Mouse (Mus musculus): ENCODE data around the gene Nxn. TPM values are rescaled to one million over a fixed set of nuclear protein-coding genes. Genes with fewer than 3 reads are reported as not detected.

The Nxn gene
- polyA plus RNA-seq, 1 experiment: 51.7 TPM

GRCm38 (mm10) chr11:76324207-76324606, 74.7 kb downstream of the Nxn start:
- no peaks in the 10 kb centered on the region for H3K27me3 ChIP-seq (ENCODE audit: control insufficient read depth, insufficient read depth, low read length, poor library complexity, severe bottlenecking)
- no peak for TF ChIP-seq EP300 (IDR thresholded peaks at IDR 0.05; ENCODE audit: insufficient read depth, low read depth, low read length)
- TF ChIP-seq POLR2A (IDR thresholded peaks at IDR 0.05; ENCODE audit: insufficient read depth, low read length): no peak
- peaks cover 23% of the 10 kb centered on the region for H3K4me1 ChIP-seq (ENCODE audit: control insufficient read depth, insufficient read depth, low read length)
- H3K9me3 ChIP-seq (replicated peaks; ENCODE audit: control insufficient read depth, insufficient read depth, low read length, poor library complexity, severe bottlenecking): no peaks in the 10 kb centered on the region
- H3K4me3 ChIP-seq (ENCODE audit: low read depth, low read length): no peak overlapping the region
- H3K9ac ChIP-seq (ENCODE audit: low read depth, poor library complexity, severe bottlenecking): no peak overlapping the region
- H3K36me3 ChIP-seq (ENCODE audit: control insufficient read depth, insufficient read depth, low read length, poor library complexity, severe bottlenecking): no peaks in the 10 kb centered on the region
- no peak overlapping the region for H3K27ac ChIP-seq (ENCODE audit: insufficient read depth, low read length)

- Histone ChIP-seq H3K9ac (ENCODE audit: low read depth, poor library complexity, severe bottlenecking) (no peak overlapping the region; the same call in 1 of the 2 replicates), H3K4me3 (ENCODE audit: low read depth, low read length) (no peak overlapping the region), H3K36me3 (ENCODE audit: control insufficient read depth, insufficient read depth, low read length, poor library complexity, severe bottlenecking) (no peaks in the 10 kb centered on the region), H3K27ac (ENCODE audit: insufficient read depth, low read length) (peak overlapping the region; percentile 82), H3K9me3 (replicated peaks; ENCODE audit: control insufficient read depth, insufficient read depth, low read length, poor library complexity, severe bottlenecking) (no peaks in the 10 kb centered on the region), H3K4me1 (ENCODE audit: control insufficient read depth, insufficient read depth, low read length) (peaks cover 26% of the 10 kb centered on the region), H3K27me3 (ENCODE audit: control insufficient read depth, insufficient read depth, low read length, poor library complexity, severe bottlenecking) (no peaks in the 10 kb centered on the region)
- no peak for TF ChIP-seq EP300 (IDR thresholded peaks at IDR 0.05; ENCODE audit: insufficient read depth, low read depth, low read length)
- TF ChIP-seq CTCF (IDR thresholded peaks at IDR 0.05; ENCODE audit: low read depth, low read length): no peak
- no peak for TF ChIP-seq POLR2A (IDR thresholded peaks at IDR 0.05; ENCODE audit: insufficient read depth, low read length)
Measured at GRCm38 (mm10) chr11:76322939-76323338, 76.0 kb downstream of the Nxn start.

- Histone ChIP-seq H3K4me1 (ENCODE audit: control insufficient read depth, insufficient read depth, low read length) (peaks cover 28% of the 10 kb centered on the region), H3K4me3 (ENCODE audit: low read depth, low read length) (no peak overlapping the region), H3K36me3 (ENCODE audit: control insufficient read depth, insufficient read depth, low read length, poor library complexity, severe bottlenecking) (no peaks in the 10 kb centered on the region), H3K27me3 (ENCODE audit: control insufficient read depth, insufficient read depth, low read length, poor library complexity, severe bottlenecking) (no peaks in the 10 kb centered on the region), H3K9me3 (replicated peaks; ENCODE audit: control insufficient read depth, insufficient read depth, low read length, poor library complexity, severe bottlenecking) (no peaks in the 10 kb centered on the region), H3K9ac (ENCODE audit: low read depth, poor library complexity, severe bottlenecking) (no peak overlapping the region), H3K27ac (ENCODE audit: insufficient read depth, low read length) (peak overlapping the region; percentile 26)
- TF ChIP-seq EP300 (IDR thresholded peaks at IDR 0.05; ENCODE audit: insufficient read depth, low read depth, low read length): no peak
- no peak for TF ChIP-seq POLR2A (IDR thresholded peaks at IDR 0.05; ENCODE audit: insufficient read depth, low read length)
Measured at GRCm38 (mm10) chr11:76322081-76322480, 76.9 kb downstream of the Nxn start.

GRCm38 (mm10) chr11:76320475-76320874, 78.5 kb downstream of the Nxn start:
- H3K4me1 ChIP-seq (ENCODE audit: control insufficient read depth, insufficient read depth, low read length): peaks cover 22% of the 10 kb centered on the region
- H3K27ac ChIP-seq (ENCODE audit: insufficient read depth, low read length): peak overlapping the region; percentile 82

GRCm38 (mm10) chr11:76319714-76320435, 79.1 kb downstream of the Nxn start:
- H3K9me3 ChIP-seq (replicated peaks; ENCODE audit: control insufficient read depth, insufficient read depth, low read length, poor library complexity, severe bottlenecking): no peaks in the 10 kb centered on the region
- peak overlapping the region; percentile 24; the same call in 1 of the 2 replicates for H3K9ac ChIP-seq (ENCODE audit: low read depth, poor library complexity, severe bottlenecking)
- H3K4me1 ChIP-seq (ENCODE audit: control insufficient read depth, insufficient read depth, low read length): peaks cover 18% of the 10 kb centered on the region
- no peaks in the 10 kb centered on the region for H3K36me3 ChIP-seq (ENCODE audit: control insufficient read depth, insufficient read depth, low read length, poor library complexity, severe bottlenecking)
- H3K27ac ChIP-seq (ENCODE audit: insufficient read depth, low read length): peak overlapping the region; percentile 82
- peak; percentile 88 for TF ChIP-seq EP300 (IDR thresholded peaks at IDR 0.05; ENCODE audit: insufficient read depth, low read depth, low read length)
- no peak for TF ChIP-seq CTCF (IDR thresholded peaks at IDR 0.05; ENCODE audit: low read depth, low read length)
- no peak for TF ChIP-seq POLR2A (IDR thresholded peaks at IDR 0.05; ENCODE audit: insufficient read depth, low read length)
- H3K27me3 ChIP-seq (ENCODE audit: control insufficient read depth, insufficient read depth, low read length, poor library complexity, severe bottlenecking): no peaks in the 10 kb centered on the region
- no peak overlapping the region for H3K4me3 ChIP-seq (ENCODE audit: low read depth, low read length)

More at GRCm38 (mm10) chr11:76320475-76320874, 78.5 kb downstream of the Nxn start:
- Histone ChIP-seq H3K36me3 (ENCODE audit: control insufficient read depth, insufficient read depth, low read length, poor library complexity, severe bottlenecking) (no peaks in the 10 kb centered on the region), H3K9ac (ENCODE audit: low read depth, poor library complexity, severe bottlenecking) (peak overlapping the region; percentile 24; the same call in 1 of the 2 replicates), H3K4me3 (ENCODE audit: low read depth, low read length) (no peak overlapping the region), H3K27me3 (ENCODE audit: control insufficient read depth, insufficient read depth, low read length, poor library complexity, severe bottlenecking) (no peaks in the 10 kb centered on the region), H3K9me3 (replicated peaks; ENCODE audit: control insufficient read depth, insufficient read depth, low read length, poor library complexity, severe bottlenecking) (no peaks in the 10 kb centered on the region)
- no peak for TF ChIP-seq EP300 (IDR thresholded peaks at IDR 0.05; ENCODE audit: insufficient read depth, low read depth, low read length)
- no peak for TF ChIP-seq POLR2A (IDR thresholded peaks at IDR 0.05; ENCODE audit: insufficient read depth, low read length)
- no peak for TF ChIP-seq CTCF (IDR thresholded peaks at IDR 0.05; ENCODE audit: low read depth, low read length)

- no peaks in the 10 kb centered on the region for H3K9me3 ChIP-seq (replicated peaks; ENCODE audit: control insufficient read depth, insufficient read depth, low read length, poor library complexity, severe bottlenecking)
- H3K27ac ChIP-seq (ENCODE audit: insufficient read depth, low read length): no peak overlapping the region
- H3K27me3 ChIP-seq (ENCODE audit: control insufficient read depth, insufficient read depth, low read length, poor library complexity, severe bottlenecking): no peaks in the 10 kb centered on the region
- no peak overlapping the region for H3K9ac ChIP-seq (ENCODE audit: low read depth, poor library complexity, severe bottlenecking)
- peaks cover 11% of the 10 kb centered on the region for H3K4me1 ChIP-seq (ENCODE audit: control insufficient read depth, insufficient read depth, low read length)
- TF ChIP-seq CTCF (IDR thresholded peaks at IDR 0.05; ENCODE audit: low read depth, low read length) (no peak), EP300 (IDR thresholded peaks at IDR 0.05; ENCODE audit: insufficient read depth, low read depth, low read length) (no peak), POLR2A (IDR thresholded peaks at IDR 0.05; ENCODE audit: insufficient read depth, low read length) (no peak)
- no peak overlapping the region for H3K4me3 ChIP-seq (ENCODE audit: low read depth, low read length)
- no peaks in the 10 kb centered on the region for H3K36me3 ChIP-seq (ENCODE audit: control insufficient read depth, insufficient read depth, low read length, poor library complexity, severe bottlenecking)
Measured at GRCm38 (mm10) chr11:76317904-76318303, 81.0 kb downstream of the Nxn start.

All from ES-Bruce4 (cell line).